Mouse (Mus musculus) E14TG2a.4 (cell line): Measurements from ENCODE around the gene Flt3l.

Experiments
- H3K27me3 ChIP-seq: 2 replicates; pipeline ENCODE4 v1.6.1; 2014; ENCODE audit warnings: low read length, control low read depth; ENCODE audit not compliant: insufficient read depth
- H3K36me3 ChIP-seq: 2 replicates; pipeline ENCODE4 v1.6.1; 2014; ENCODE audit warnings: low read length, control low read depth; ENCODE audit not compliant: insufficient read depth
- H3K4me1 ChIP-seq: replicated peaks from 2 replicates; pipeline ENCODE4 v1.6.1; 2014; ENCODE audit warnings: low read depth, low read length, control low read depth
- H3K4me3 ChIP-seq: replicated peaks from 2 replicates; pipeline ENCODE4 v1.5.1; 2014; ENCODE audit warnings: mild to moderate bottlenecking, low read length
- H3K9me3 ChIP-seq: 2 replicates; pipeline ENCODE4 v1.6.1; 2014; ENCODE audit warnings: low read length, control low read depth
- CTCF ChIP-seq: conservative IDR thresholded peaks from 2 replicates; pipeline ENCODE4 v1.5.1; 2014; ENCODE audit warnings: low read length
- NANOG ChIP-seq: IDR thresholded peaks from 2 replicates; pipeline ENCODE4 v1.6.1; 2014; ENCODE audit warnings: borderline replicate concordance, low read length, mixed read lengths
- POU5F1 ChIP-seq: IDR thresholded peaks from 2 replicates; pipeline ENCODE4 v1.6.1; 2014; ENCODE audit warnings: low read length, borderline replicate concordance

Gene Flt3l

DNA sequence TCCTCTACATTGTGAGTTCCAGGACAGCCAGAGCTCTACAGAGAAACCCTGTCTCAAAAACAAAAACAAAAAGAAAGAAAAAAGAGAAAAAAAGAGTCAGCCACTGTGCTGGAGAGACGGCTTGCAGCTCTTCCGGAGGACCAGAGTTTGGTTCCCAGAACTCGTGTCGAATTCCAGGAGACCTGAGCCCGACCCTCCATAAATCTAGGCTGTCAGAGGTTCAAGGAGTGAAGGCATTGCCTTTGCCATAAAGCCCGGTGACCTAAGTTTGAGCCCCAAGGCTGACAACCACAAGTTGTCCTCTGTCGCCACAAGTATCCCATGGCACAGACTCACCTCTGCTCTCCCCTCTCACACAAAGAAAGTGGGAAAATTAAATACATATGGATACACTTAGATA lies 42.1 kb downstream of the Flt3l start:
- Histone ChIP-seq H3K4me3 (no peak overlapping the region), H3K9me3 (no peaks in the 10 kb centered on the region), H3K4me1 (peaks cover 76% of the 10 kb centered on the region), H3K27me3 (no peaks in the 10 kb centered on the region), H3K36me3 (no peaks in the 10 kb centered on the region)
- TF ChIP-seq POU5F1 (no peak), CTCF (no peak), NANOG (no peak)

- Histone ChIP-seq H3K4me1 (peaks cover 74% of the 10 kb centered on the region), H3K27me3 (no peaks in the 10 kb centered on the region), H3K9me3 (no peaks in the 10 kb centered on the region), H3K36me3 (no peaks in the 10 kb centered on the region), H3K4me3 (peak overlapping the region; percentile 43; the same call in 1 of the 2 replicates)
- no peak for TF ChIP-seq NANOG
- no peak for TF ChIP-seq CTCF
- TF ChIP-seq POU5F1 = no peak
Observed at GRCm38 (mm10) chr7:45093516-45093905, 42.7 kb downstream of the Flt3l start.

DNA sequence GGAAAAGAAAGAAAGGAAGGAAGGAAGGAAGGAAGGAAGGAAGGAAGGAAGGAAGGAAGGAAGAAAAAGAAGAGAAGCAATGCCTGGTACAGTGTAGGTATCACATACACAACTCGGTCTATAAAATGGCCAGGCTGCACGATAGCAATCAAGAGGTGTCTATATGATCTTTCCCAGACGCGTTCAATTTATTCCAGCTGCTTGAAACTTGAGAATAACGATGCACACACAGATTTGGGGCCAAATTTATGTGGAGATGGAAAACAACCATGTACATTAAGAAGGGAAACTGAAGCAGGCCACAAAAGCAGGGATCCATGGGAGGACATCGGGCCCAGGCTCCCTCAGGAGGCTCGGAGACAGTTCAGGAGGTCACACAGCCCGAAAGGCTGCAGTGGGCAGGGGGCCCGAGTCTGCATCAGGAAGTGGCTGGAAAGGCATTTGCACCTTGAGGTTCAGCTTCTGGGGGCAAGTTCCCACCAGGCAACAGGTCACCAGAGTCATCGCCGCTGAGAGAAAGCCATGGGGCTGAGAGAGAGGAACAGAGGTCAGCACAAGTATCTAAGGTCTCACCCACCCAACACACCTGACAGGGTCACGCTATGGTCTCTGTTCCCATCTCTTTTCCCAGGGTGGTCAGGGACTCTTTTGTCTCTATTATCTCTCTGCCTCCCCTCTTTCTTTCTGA lies 43.3 kb downstream of the Flt3l start:
- Histone ChIP-seq H3K4me1 (peaks cover 76% of the 10 kb centered on the region), H3K36me3 (peaks cover 2% of the 10 kb centered on the region), H3K27me3 (no peaks in the 10 kb centered on the region), H3K4me3 (peak overlapping the region; percentile 43), H3K9me3 (no peaks in the 10 kb centered on the region)
- TF ChIP-seq POU5F1 (no peak), CTCF (no peak), NANOG (no peak)

DNA sequence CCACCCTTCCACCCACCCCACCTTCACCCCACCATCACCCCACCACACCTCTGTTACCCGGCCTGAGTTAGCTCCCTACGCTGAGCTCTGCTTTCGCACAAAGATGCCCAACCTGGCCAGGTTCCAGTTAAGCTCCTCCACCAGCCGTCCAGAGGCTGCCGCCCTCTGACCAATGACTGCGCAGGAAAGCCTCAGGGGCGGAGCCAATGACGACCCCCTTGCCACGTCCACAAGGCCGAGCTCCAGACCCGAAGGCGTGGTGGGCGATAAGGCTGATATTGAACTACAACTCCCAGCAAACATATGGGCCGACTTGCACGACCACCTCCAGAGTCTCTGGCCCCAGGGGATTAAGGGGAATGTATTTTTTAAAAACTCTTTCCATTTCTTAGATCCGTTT lies 44.2 kb downstream of the Flt3l start, which contains the start of gene Rcn3:
TSS of gene Rcn3 (minus strand) at position 174 of the 400 bp plus-strand sequence.
- TF ChIP-seq NANOG (no peak), POU5F1 (no peak), CTCF (no peak)
- H3K4me3 ChIP-seq = peak within 1 kb of the TSS; percentile 74
- H3K36me3 ChIP-seq = peaks cover 11% of the 10 kb centered on the region
- H3K4me1 ChIP-seq = peaks cover 76% of the 10 kb centered on the region
- H3K9me3 ChIP-seq = no peaks in the 10 kb centered on the region
- H3K27me3 ChIP-seq = no peaks in the 10 kb centered on the region

DNA sequence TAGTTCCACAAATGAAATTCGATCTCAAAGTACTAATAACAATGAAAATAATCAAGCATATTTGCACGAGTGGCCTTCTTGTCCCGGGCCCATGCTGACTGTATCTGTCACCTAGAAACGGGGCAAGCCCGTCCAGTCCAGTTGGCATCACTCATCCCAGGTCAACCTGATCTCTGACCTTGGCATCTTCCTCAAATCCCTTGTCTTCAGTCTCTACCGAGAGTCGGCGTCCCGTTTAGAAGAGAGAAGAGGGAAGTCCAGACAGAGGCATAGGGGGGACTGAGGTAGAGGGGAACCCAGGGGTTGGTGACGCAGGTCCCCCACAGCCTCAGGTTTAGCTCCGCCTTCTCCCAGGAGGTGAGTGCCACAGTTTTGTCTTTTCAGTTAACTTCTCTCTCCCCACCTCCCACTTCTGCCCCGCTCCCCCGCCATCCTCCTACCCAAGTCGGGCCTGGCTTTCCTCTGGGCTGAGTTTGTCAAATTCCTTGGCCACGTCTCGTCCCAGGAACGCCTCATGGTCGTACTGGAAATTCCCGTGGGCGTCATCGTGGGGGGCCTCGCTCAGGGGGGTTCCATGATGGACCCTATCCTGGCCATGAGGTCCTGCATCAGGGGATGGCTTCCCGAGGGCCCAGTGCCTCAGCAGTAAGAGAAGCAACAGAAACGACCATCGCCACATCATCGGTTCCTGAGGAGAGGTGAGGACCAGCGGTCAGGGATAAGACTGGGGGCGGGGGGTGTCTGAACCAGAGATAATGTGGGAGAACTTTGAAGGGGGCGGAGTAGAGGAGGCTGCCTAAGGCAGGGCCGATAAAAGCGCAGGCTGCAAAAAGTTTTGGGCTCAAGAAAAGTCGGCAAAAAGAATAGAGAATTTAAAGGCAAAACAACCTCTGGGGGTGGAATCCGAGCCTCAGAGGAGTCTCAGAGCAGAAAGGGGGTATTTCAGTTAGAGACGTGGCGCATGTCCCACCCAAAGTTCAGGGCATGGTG lies 44.9 kb downstream of the Flt3l start:
- TF ChIP-seq CTCF (no peak), POU5F1 (no peak), NANOG (no peak)
- peak overlapping the region; percentile 74 for H3K4me3 ChIP-seq

DNA sequence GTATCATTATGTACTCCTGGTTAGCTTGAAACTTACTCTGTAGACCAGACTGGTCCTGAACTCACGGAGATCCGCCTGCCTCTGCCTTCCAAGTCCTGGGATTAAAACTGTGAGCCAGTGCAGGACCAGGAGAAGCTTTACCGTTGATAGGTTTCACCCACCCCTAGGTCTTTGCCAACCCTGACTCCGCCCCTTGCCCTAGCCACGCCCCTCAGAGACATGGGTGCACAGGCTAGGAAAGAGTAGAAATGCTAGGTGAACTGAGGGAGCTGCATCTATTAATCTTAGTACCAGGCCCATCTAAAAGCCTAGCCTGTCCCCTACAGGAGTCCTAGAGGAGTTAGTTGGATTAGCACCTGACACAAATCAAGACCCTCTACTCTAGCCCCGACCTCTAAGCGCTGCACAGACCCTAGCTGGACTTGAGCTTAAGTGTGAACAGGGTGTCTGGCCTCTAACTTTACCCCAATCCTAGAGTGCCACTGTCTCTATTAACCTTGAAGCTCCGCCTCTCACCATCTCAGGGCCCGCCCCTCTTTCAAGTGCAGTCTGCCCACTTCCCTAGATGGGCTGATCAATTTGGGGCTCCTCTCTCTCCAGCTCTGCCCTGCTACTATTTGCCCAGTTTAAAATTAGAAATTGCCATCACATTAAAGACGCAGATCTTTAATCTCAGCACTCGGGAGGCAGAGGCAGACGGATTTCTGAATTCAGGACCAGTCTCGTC lies 45.8 kb downstream of the Flt3l start:
- no peaks in the 10 kb centered on the region for H3K9me3 ChIP-seq
- no peaks in the 10 kb centered on the region for H3K27me3 ChIP-seq
- H3K4me1 ChIP-seq = peaks cover 78% of the 10 kb centered on the region
- 0 out of 2 replicates have a peak overlapping the region, but pooled peaks have one; percentile 74 for H3K4me3 ChIP-seq
- peaks cover 26% of the 10 kb centered on the region for H3K36me3 ChIP-seq
- TF ChIP-seq NANOG = no peak
- TF ChIP-seq POU5F1 = no peak
- no peak for TF ChIP-seq CTCF

More for the DNA sequence above, 44.9 kb downstream of the Flt3l start:
- no peaks in the 10 kb centered on the region for H3K27me3 ChIP-seq
- H3K9me3 ChIP-seq = no peaks in the 10 kb centered on the region
- peaks cover 80% of the 10 kb centered on the region for H3K4me1 ChIP-seq
- peaks cover 17% of the 10 kb centered on the region for H3K36me3 ChIP-seq

GRCm38 (mm10) chr7:45088597-45088996 lies 47.6 kb downstream of the Flt3l start:
- peak overlapping the region; percentile 60 for H3K4me3 ChIP-seq
- H3K27me3 ChIP-seq = no peaks in the 10 kb centered on the region
- TF ChIP-seq CTCF (no peak), NANOG (no peak), POU5F1 (no peak)
- no peaks in the 10 kb centered on the region for H3K9me3 ChIP-seq
- peaks cover 75% of the 10 kb centered on the region for H3K4me1 ChIP-seq
- peaks cover 42% of the 10 kb centered on the region for H3K36me3 ChIP-seq

DNA sequence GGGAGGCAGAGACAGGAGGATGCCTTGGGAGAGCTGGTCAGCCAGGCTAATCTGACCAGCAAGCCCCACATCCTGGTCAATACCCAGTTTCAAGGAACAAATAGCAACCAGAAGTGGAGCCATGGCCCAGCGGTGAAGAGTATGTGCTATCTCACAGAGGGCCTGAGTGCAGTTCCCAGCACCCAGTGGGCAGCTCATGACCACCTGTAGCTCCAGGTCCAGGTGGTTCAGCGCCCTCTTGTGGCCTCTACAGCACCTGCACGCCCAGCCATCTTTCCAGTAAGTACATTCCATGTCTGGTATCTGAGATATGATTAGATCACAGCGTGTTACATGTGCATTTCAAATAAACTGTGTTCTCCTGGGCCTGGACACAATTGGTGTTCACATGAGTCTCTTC lies 50.1 kb downstream of the Flt3l start:
- no peak overlapping the region for H3K4me3 ChIP-seq
- H3K4me1 ChIP-seq = peaks cover 79% of the 10 kb centered on the region
- H3K27me3 ChIP-seq = no peaks in the 10 kb centered on the region
- TF ChIP-seq CTCF (peak; percentile 83), POU5F1 (no peak), NANOG (no peak)
- H3K36me3 ChIP-seq = peaks cover 50% of the 10 kb centered on the region
- H3K9me3 ChIP-seq = no peaks in the 10 kb centered on the region
